Mouse (Mus musculus) mouse embryonic stem cell (cell line): Measurements from ENCODE around the gene Olfr776.
"Not testable (repeated sequence)": the region's sequence is repeated elsewhere in the genome, so short reads cannot be mapped to it uniquely, and the experiment has no call there.

Source experiments
- in situ Hi-C, 2 experiments: fragments of 300-500 bp; cut with MboI; formaldehyde crosslinking; loops; 1 replicate in 1 of 2; 3 replicates in 1 of 2; pipeline ENCODE4 v1.14.3; 2019 to 2020; ENCODE audit warnings: low sequenced_read_pairs in 2 of 2, low pct_unique_long_range_greater_than_20kb in 1 of 2, mixed read lengths in 1 of 2; ENCODE audit not compliant: unreplicated experiment in 1 of 2

Gene Olfr776

GRCm38 (mm10) chr10:129258827-129259226 is at the start of gene Olfr776:
Gene Olfr776 (plus strand): TSS chr10:129259127.
- in situ Hi-C loops: no loop called here

DNA sequence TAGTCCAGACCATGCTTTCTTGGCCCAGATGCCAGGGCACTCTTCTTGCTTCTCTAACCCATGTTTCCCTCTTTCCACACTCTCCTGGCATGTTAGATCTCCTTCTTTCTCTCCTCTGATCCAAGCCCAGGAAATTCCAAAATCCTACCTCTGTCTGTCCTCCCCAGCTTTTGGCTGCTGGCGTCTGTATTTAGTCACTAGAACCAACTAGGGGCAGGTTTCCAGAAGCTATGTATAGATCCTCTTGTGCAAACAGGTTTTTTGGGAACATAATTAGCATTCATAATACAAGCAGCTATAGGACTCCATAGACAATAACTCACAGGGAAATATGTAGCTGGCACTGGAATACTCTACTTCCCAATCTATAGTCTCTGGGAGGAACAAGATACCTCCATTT is 28.2 kb upstream of the Olfr776 start:
- in situ Hi-C loops: no loop called here

- in situ Hi-C loops: no loop called here
These were observed 23.0 kb upstream of the Olfr776 start, which contains the start of gene Olfr774 for GRCm38 (mm10) chr10:129235904-129236303. Gene Olfr774 (plus strand): TSS chr10:129236204.

DNA sequence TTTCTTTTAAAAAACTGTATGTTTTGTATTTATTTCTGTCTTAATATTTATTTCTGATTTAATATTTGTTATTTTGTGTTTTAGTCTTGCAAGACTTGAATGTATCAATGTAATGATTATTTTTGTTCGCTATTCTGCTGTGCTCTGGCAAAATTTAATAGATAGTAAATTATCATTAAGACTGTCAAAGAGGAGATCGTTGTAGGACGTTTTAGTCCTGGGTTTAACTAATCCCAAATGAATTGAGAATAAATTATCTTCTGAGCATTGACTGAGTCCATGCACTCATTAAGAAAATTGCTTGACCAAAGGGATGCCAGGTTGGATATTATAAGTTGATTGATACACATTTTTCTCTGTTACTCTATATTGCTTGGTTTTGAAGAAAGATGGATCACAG is 10.8 kb upstream of the Olfr776 start, which contains the start of gene Olfr775:
Gene Olfr775, plus strand, starts transcription at position 301 of the 400 bp plus-strand sequence.
- in situ Hi-C loops: no loop called here

DNA sequence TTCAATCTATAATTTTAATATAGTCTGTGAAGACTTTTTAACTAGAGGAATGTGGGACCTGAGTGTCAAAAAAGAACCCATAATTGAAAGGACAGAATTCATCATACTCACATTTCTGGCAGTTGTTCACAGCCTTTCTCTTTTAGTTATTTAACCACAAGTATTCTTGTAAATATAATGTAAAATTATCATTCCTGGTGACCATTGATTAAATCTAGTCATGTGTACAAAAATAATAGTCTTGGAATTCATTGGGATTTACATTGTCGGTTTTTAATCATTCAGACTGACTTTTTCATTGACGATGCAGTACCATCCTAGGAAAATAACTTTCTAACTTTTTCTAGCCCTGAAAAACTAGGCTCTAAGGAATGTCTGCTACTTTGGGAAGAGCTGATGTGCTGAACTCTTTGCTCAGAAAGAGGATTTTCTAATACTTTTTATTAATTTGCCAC is 12.2 kb downstream of the Olfr776 start, which contains the start of gene Olfr777:
Gene Olfr777, minus strand, starts transcription at position 405 of the 455 bp plus-strand sequence.
- in situ Hi-C loops: no loop called here

- in situ Hi-C loops: not testable (repeated sequence)
These were observed 54.0 kb downstream of the Olfr776 start for GRCm38 (mm10) chr10:129312973-129313372.

GRCm38 (mm10) chr10:129313521-129313920 is 54.6 kb downstream of the Olfr776 start:
- in situ Hi-C loops: not testable (repeated sequence)
